Mouse (Mus musculus): ENCODE data around the gene Nrp2.

- TF ChIP-seq CTCF (IDR thresholded peaks at IDR 0.05; ENCODE audit: low read depth) (no peak), EP300 (IDR thresholded peaks at IDR 0.05; ENCODE audit: low read depth) (no peak)
Observed at GRCm38 (mm10) chr1:62767611-62768010, 64.5 kb downstream of the Nrp2 start.

All from heart, postnatal 0 days (tissue).